Mouse (Mus musculus) neural tube, embryonic 13.5 days (tissue): ENCODE measurements around the gene Gtf2ird1. TPM values are rescaled to one million over a fixed set of nuclear protein-coding genes. Genes with fewer than 3 reads are reported as not detected.
A peak's percentile ranks its signal among the peaks of the same experiment; 100 is the strongest.

ENCODE experiments used
- ATAC-seq: fragments of 200-750 bp; cut with Nextera tagmentation; 2 replicates; pipeline ENCODE4 v1.8.0; 2017; ENCODE audit warnings: low read depth, mild to moderate bottlenecking, moderate TSS enrichment, moderate library complexity
- H3K27ac ChIP-seq: fragments of 300-500 bp; sonication (generic); replicated peaks from 2 replicates; pipeline ENCODE4 v1.5.1; 2015; ENCODE audit warnings: moderate library complexity, mild to moderate bottlenecking, inconsistent platforms
- H3K27me3 ChIP-seq: fragments of 300-500 bp; sonication (generic); 2 replicates; pipeline ENCODE4 v1.6.1; 2015; ENCODE audit warnings: mild to moderate bottlenecking, inconsistent platforms
- H3K36me3 ChIP-seq: fragments of 300-500 bp; sonication (generic); 2 replicates; pipeline ENCODE4 v1.6.1; 2015; ENCODE audit warnings: mild to moderate bottlenecking, inconsistent platforms
- H3K4me1 ChIP-seq: fragments of 300-500 bp; sonication (generic); replicated peaks from 2 replicates; pipeline ENCODE4 v1.6.1; 2015; ENCODE audit warnings: inconsistent platforms
- H3K4me2 ChIP-seq: fragments of 300-500 bp; sonication (generic); 2 replicates; pipeline ENCODE4 v1.6.1; 2015; ENCODE audit warnings: inconsistent platforms, mild to moderate bottlenecking, moderate library complexity
- H3K4me3 ChIP-seq: fragments of 300-500 bp; sonication (generic); 2 replicates; pipeline ENCODE4 v1.5.1; 2015; ENCODE audit warnings: mild to moderate bottlenecking, inconsistent platforms
- H3K9ac ChIP-seq: fragments of 300-500 bp; sonication (generic); 2 replicates; pipeline ENCODE4 v1.6.1; 2015; ENCODE audit warnings: moderate library complexity, mild to moderate bottlenecking, inconsistent platforms
- H3K9me3 ChIP-seq: fragments of 300-500 bp; sonication (generic); 2 replicates; pipeline ENCODE4 v1.6.1; 2016; ENCODE audit warnings: inconsistent platforms
- WGBS: fragments of 180-500 bp; shearing (Covaris S2); methylation state at CpG from one replicate; pipeline ENCODE4 v1.1.7; 2015; 5-methylcytosine and 5-hydroxymethylcytosine counted together
- polyA plus RNA-seq: library from polyadenylated mRNA; unstranded; fragments of >200 nt; fragmentation: Nextera tagmentation; extraction: Ambion mirVana; gene quantifications from 2 replicates; pipeline ENCODE4 v1.2.1, GENCODE M21; 2015

Gene Gtf2ird1
- polyA plus RNA-seq, 1 experiment from 2014 or later: 63.1 TPM

GRCm38 (mm10) chr5:134470538-134471169 lies 14.1 kb upstream of the Gtf2ird1 start:
- 82% methylated on average over 8 of the region's 8 CpGs for WGBS
- H3K4me3 ChIP-seq: no peak overlapping the region
- H3K9me3 ChIP-seq: no peaks in the 10 kb centered on the region

GRCm38 (mm10) chr5:134469559-134470150 lies 13.1 kb upstream of the Gtf2ird1 start:
- Histone ChIP-seq H3K9ac (no peak overlapping the region), H3K27ac (no peak overlapping the region), H3K9me3 (no peaks in the 10 kb centered on the region), H3K36me3 (no peaks in the 10 kb centered on the region), H3K4me1 (peaks cover 19% of the 10 kb centered on the region), H3K4me2 (no peak overlapping the region), H3K4me3 (no peak overlapping the region), H3K27me3 (no peaks in the 10 kb centered on the region)
- no peak for ATAC-seq
- WGBS: 85% methylated on average over 7 of the region's 7 CpGs

More at GRCm38 (mm10) chr5:134470538-134471169, 14.1 kb upstream of the Gtf2ird1 start:
- Histone ChIP-seq H3K27ac (no peak overlapping the region), H3K4me1 (peaks cover 19% of the 10 kb centered on the region), H3K4me2 (no peak overlapping the region), H3K27me3 (no peaks in the 10 kb centered on the region), H3K36me3 (no peaks in the 10 kb centered on the region), H3K9ac (no peak overlapping the region)
- ATAC-seq: no peak

- WGBS: 72% methylated on average over 10 of the region's 10 CpGs
- H3K27ac ChIP-seq: no peak overlapping the region
- no peak for ATAC-seq
Observed at GRCm38 (mm10) chr5:134468158-134468765, 11.7 kb upstream of the Gtf2ird1 start.

GRCm38 (mm10) chr5:134467030-134467549 lies 10.6 kb upstream of the Gtf2ird1 start:
- Histone ChIP-seq H3K4me2 (peak overlapping the region; percentile 30; the same call in 1 of the 2 replicates), H3K9me3 (no peaks in the 10 kb centered on the region), H3K27me3 (no peaks in the 10 kb centered on the region), H3K36me3 (no peaks in the 10 kb centered on the region), H3K9ac (no peak overlapping the region), H3K27ac (peak overlapping the region; percentile 82), H3K4me3 (no peak overlapping the region), H3K4me1 (peaks cover 19% of the 10 kb centered on the region)
- ATAC-seq: no peak
- WGBS: 52% methylated on average over 8 of the region's 8 CpGs

More at GRCm38 (mm10) chr5:134468158-134468765, 11.7 kb upstream of the Gtf2ird1 start:
- no peaks in the 10 kb centered on the region for H3K9me3 ChIP-seq
- H3K4me3 ChIP-seq: no peak overlapping the region
- H3K27me3 ChIP-seq: no peaks in the 10 kb centered on the region
- H3K4me2 ChIP-seq: no peak overlapping the region
- H3K36me3 ChIP-seq: no peaks in the 10 kb centered on the region
- peaks cover 19% of the 10 kb centered on the region for H3K4me1 ChIP-seq
- no peak overlapping the region for H3K9ac ChIP-seq

GRCm38 (mm10) chr5:134466296-134467029 lies 9.9 kb upstream of the Gtf2ird1 start:
- Histone ChIP-seq H3K9ac (peak overlapping the region; percentile 31; the same call in 1 of the 2 replicates), H3K27ac (peak overlapping the region; percentile 82)
- 12% methylated on average over 21 of the region's 21 CpGs for WGBS

GRCm38 (mm10) chr5:134465197-134465596 lies 8.7 kb upstream of the Gtf2ird1 start:
- no peak overlapping the region for H3K9ac ChIP-seq
- no peak overlapping the region for H3K4me2 ChIP-seq
- no peaks in the 10 kb centered on the region for H3K27me3 ChIP-seq
- 84% methylated on average over 1 of the region's 1 CpGs for WGBS
- H3K4me3 ChIP-seq: no peak overlapping the region
- peaks cover 19% of the 10 kb centered on the region for H3K4me1 ChIP-seq
- no peaks in the 10 kb centered on the region for H3K36me3 ChIP-seq
- no peak overlapping the region for H3K27ac ChIP-seq
- no peak for ATAC-seq
- no peaks in the 10 kb centered on the region for H3K9me3 ChIP-seq

More at GRCm38 (mm10) chr5:134466296-134467029, 9.9 kb upstream of the Gtf2ird1 start:
- Histone ChIP-seq H3K36me3 (no peaks in the 10 kb centered on the region), H3K9me3 (no peaks in the 10 kb centered on the region), H3K4me2 (peak overlapping the region; percentile 30), H3K4me1 (peaks cover 19% of the 10 kb centered on the region), H3K27me3 (no peaks in the 10 kb centered on the region), H3K4me3 (no peak overlapping the region)
- ATAC-seq: peak; percentile 78

DNA sequence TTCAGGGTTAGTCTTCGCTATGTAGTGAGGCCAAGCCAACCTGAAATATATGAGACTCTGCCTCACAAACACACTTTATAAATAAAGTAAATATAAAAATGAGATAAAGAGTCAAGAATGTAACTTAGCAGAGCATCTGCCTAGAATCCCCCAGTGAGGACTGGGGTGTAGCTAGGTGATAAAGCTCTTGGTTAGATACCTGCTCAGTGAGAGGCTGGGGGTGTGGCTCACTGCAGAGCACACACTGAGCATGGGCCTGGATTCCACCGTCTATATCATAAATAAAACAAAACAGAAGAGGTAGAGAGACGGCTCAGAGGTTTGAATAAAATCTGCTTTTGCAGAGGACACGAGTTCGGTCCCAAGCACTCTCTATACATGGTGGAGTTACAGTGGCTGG lies 7.7 kb upstream of the Gtf2ird1 start:
- Histone ChIP-seq H3K27ac (no peak overlapping the region), H3K36me3 (no peaks in the 10 kb centered on the region), H3K9ac (no peak overlapping the region), H3K4me3 (no peak overlapping the region), H3K4me1 (peaks cover 19% of the 10 kb centered on the region), H3K9me3 (no peaks in the 10 kb centered on the region), H3K4me2 (no peak overlapping the region), H3K27me3 (no peaks in the 10 kb centered on the region)
- no peak for ATAC-seq
- 86% methylated on average over 5 of the region's 5 CpGs for WGBS

DNA sequence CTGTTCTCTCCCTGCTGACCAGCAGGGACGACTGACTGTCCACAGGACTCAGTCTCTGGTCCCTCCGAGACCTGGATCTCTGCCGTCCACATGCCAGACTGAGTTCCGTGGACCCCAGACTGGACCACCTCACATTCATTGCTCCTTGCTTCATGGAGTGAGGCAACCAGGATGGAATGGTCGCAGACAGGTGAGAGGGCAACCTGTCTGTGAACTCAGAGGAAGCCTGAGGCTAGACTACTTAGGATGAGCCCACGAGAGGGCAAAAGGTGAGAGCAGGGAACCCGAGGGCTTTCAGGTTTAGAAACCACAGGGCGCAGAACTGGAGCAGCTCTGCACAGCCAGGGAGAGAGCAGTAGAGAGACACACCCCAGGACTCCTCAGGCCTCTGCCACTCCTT lies 6.2 kb upstream of the Gtf2ird1 start:
- peaks cover 16% of the 10 kb centered on the region for H3K4me1 ChIP-seq
- no peak overlapping the region for H3K9ac ChIP-seq
- no peaks in the 10 kb centered on the region for H3K9me3 ChIP-seq
- no peaks in the 10 kb centered on the region for H3K36me3 ChIP-seq
- WGBS: 83% methylated on average over 8 of the region's 8 CpGs
- no peak overlapping the region for H3K4me2 ChIP-seq
- ATAC-seq: no peak
- no peak overlapping the region for H3K27ac ChIP-seq
- H3K27me3 ChIP-seq: no peaks in the 10 kb centered on the region
- no peak overlapping the region for H3K4me3 ChIP-seq

DNA sequence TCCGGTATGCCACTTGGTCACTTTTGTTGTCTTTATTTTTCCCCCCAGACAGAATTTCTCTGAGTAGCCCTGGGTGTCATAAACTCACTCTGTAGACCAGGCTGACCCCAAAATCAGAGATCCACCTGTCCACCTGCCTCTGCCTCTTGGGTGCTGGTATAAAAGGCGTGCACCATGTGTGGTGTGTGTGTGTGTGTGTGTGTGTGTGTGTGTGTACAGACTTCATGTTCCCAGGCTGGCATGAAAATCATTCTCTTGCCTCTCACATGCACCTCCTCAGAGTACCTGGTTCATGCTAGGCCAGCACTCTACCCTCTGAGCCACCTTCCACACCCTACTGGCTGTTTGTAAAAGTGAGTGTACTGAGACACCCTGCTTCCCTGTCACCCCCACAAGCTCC lies 5.8 kb upstream of the Gtf2ird1 start:
- Histone ChIP-seq H3K4me3 (no peak overlapping the region), H3K27me3 (no peaks in the 10 kb centered on the region), H3K27ac (no peak overlapping the region), H3K36me3 (no peaks in the 10 kb centered on the region), H3K4me1 (peaks cover 15% of the 10 kb centered on the region), H3K4me2 (no peak overlapping the region), H3K9ac (no peak overlapping the region), H3K9me3 (no peaks in the 10 kb centered on the region)
- 79% methylated on average over 2 of the region's 2 CpGs for WGBS
- ATAC-seq: no peak

DNA sequence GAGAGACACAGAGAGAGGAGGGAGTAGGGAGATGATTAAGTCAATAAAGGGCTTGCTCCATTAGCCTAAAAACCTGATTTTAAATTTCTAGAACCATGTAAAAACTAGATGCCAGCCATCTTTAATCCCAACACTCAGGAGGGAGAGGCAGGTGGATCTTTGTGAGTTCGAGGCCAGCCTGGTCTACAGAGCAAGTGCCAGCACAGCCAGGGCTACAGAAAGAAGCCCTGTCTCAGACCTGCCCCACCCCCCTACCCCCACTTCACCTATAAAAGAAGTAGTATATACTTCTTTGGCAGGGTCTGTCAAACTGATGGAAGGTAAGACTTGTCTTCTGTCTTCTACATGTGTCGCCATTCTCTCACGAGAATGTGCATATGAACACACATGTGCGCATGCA lies 4.0 kb upstream of the Gtf2ird1 start:
- 95% methylated on average over 4 of the region's 4 CpGs for WGBS
- ATAC-seq: no peak

DNA sequence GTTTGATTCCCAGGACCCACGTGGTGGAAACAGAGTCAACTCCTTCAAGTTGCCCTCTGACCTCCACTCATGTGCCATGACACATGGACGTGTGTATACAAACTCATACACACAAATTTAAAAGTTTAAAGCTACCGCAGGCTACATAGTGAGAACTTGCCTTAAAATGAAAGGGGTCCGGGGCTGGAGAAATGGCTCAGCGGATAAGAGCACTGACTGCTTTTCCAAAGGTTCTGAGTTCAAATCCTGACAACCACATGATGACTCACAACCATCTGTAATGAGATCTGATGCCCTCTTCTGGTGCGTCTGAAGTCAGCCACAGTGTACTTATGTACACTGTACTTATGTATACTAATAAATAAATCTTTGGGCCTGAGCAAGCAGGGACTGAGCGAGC lies 2.6 kb upstream of the Gtf2ird1 start:
- Histone ChIP-seq H3K4me1 (peaks cover 16% of the 10 kb centered on the region), H3K4me3 (no peak overlapping the region), H3K9me3 (no peaks in the 10 kb centered on the region), H3K27me3 (no peaks in the 10 kb centered on the region), H3K27ac (no peak overlapping the region), H3K4me2 (no peak overlapping the region), H3K36me3 (no peaks in the 10 kb centered on the region), H3K9ac (no peak overlapping the region)
- ATAC-seq: no peak
- WGBS: 90% methylated on average over 7 of the region's 7 CpGs

More for the DNA sequence above, 4.0 kb upstream of the Gtf2ird1 start:
- Histone ChIP-seq H3K9me3 (no peaks in the 10 kb centered on the region), H3K4me1 (peaks cover 1% of the 10 kb centered on the region; the same call in 1 of the 2 replicates), H3K4me3 (no peak overlapping the region), H3K4me2 (no peak overlapping the region), H3K27ac (no peak overlapping the region), H3K27me3 (no peaks in the 10 kb centered on the region), H3K9ac (no peak overlapping the region), H3K36me3 (no peaks in the 10 kb centered on the region)

DNA sequence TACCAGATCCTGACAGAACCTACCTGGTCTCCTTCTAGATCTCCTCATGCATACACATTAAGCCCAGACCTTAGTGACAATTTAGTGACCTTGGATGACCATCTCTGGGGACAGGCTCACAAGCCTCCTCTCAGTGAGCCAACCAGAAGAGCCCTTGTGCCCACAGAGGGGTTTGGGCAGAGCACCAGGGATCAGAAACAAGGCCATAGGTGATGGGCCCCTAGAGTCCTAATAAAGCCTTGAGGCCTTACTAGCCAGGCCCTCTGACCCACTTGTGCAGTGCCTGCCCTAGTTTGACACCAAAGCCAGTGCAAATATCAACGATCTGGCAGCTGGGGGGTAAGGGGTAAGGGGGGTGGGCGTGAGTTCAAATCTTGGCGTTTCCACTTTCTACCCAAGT lies 1.9 kb upstream of the Gtf2ird1 start:
- no peak overlapping the region for H3K4me2 ChIP-seq
- no peaks in the 10 kb centered on the region for H3K36me3 ChIP-seq
- no peaks in the 10 kb centered on the region for H3K9me3 ChIP-seq
- WGBS: 94% methylated on average over 3 of the region's 3 CpGs
- H3K9ac ChIP-seq: no peak overlapping the region
- H3K27me3 ChIP-seq: no peaks in the 10 kb centered on the region
- peaks cover 22% of the 10 kb centered on the region for H3K4me1 ChIP-seq
- no peak overlapping the region for H3K27ac ChIP-seq
- no peak for ATAC-seq
- H3K4me3 ChIP-seq: no peak overlapping the region
